ENCODE assay signal across 19 mouse cellular contexts in genomic region chr5:12474904-12475638, GRCm38 (mm10).
DNase-seq lines count a peak whose midpoint lies in the region; ATAC-seq and TF ChIP-seq lines count a peak whose summit lies in the region.
"Had no signal": no experiment of that assay in that cellular context is flagged by ENCODE, and none has a peak within 500 bp of the region (broad histone marks: within the 10 kb centered on the region; RNA-seq: fewer than 3 reads in every experiment).

No protein-coding gene starts in this region.

- WGBS in forebrain, embryonic 15.5 days: 26% methylated on average over 5 of the region's 5 CpGs
- 45% methylated on average over 5 of the region's 5 CpGs for WGBS in midbrain, embryonic 15.5 days

- peak; percentile 63 for ATAC-seq in forebrain, embryonic 15.5 days (replicated peaks)
- ATAC-seq in midbrain, embryonic 15.5 days (replicated peaks): peak; percentile 45; the same call in 1 of the 2 replicates
- ATAC-seq: intestine, postnatal 0 days had no signal

- no peaks in the 10 kb centered on the region for H3K27me3 ChIP-seq in forebrain, embryonic 15.5 days
- H3K27me3 ChIP-seq in midbrain, embryonic 15.5 days (replicated peaks): no peaks in the 10 kb centered on the region
- H3K27me3 ChIP-seq: CH12.LX; embryonic facial prominence, embryonic 12.5 days; hindbrain, embryonic 15.5 days; limb, embryonic 13.5 days; lung, embryonic 15.5 days had no signal

- no peak overlapping the region for H3K27ac ChIP-seq in left cerebral cortex, adult 2 months
- H3K27ac ChIP-seq in forebrain, embryonic 15.5 days (replicated peaks): no peak overlapping the region
- H3K27ac ChIP-seq in midbrain, embryonic 15.5 days: no peak overlapping the region
- H3K27ac ChIP-seq: embryonic facial prominence, embryonic 12.5 days; heart, embryonic 10.5 days; hindbrain, embryonic 15.5 days; limb, embryonic 13.5 days; liver, embryonic 14.5 days; lung, embryonic 15.5 days had no signal

- H3K9me3 ChIP-seq in forebrain, embryonic 15.5 days: no peaks in the 10 kb centered on the region
- no peaks in the 10 kb centered on the region for H3K9me3 ChIP-seq in midbrain, embryonic 15.5 days
- H3K9me3 ChIP-seq: embryonic facial prominence, embryonic 12.5 days; heart, embryonic 10.5 days; hindbrain, embryonic 15.5 days; limb, embryonic 13.5 days; lung, embryonic 15.5 days had no signal

- TF ChIP-seq CTCF in left cerebral cortex, adult 2 months (IDR thresholded peaks at IDR 0.05): no peak

- H3K4me3 ChIP-seq in left cerebral cortex, adult 2 months: no peak overlapping the region
- no peak overlapping the region for H3K4me3 ChIP-seq in forebrain, embryonic 15.5 days
- H3K4me3 ChIP-seq in midbrain, embryonic 15.5 days: no peak overlapping the region
- H3K4me3 ChIP-seq: embryonic facial prominence, embryonic 12.5 days; erythroblast, embryonic 14.5 days; heart, embryonic 10.5 days; hindbrain, embryonic 15.5 days; limb, embryonic 13.5 days; lung, embryonic 15.5 days had no signal

- H3K4me2 ChIP-seq in forebrain, embryonic 15.5 days (replicated peaks): no peak overlapping the region
- no peak overlapping the region for H3K4me2 ChIP-seq in midbrain, embryonic 15.5 days
- H3K4me2 ChIP-seq: embryonic facial prominence, embryonic 12.5 days; hindbrain, embryonic 15.5 days; limb, embryonic 13.5 days; lung, embryonic 15.5 days had no signal

- peak; percentile 67 to 76 for DNase-seq in cerebellum, postnatal 10 days
- DNase-seq in cerebellum, adult 11-12 months: no peak
- DNase-seq in left cerebral cortex, postnatal 4 days: peak; percentile 44
- no peak for DNase-seq in left cerebral cortex, adult 2 months (ENCODE audit: extremely low spot score in 1 of 2, low spot score in 2 of 2)
- no peak for DNase-seq in gastrocnemius, postnatal 25 days
- DNase-seq in layer of hippocampus, adult 9-11 months: no peak
- DNase-seq: adrenal gland, postnatal 14 days; lung, postnatal 4 days had no signal

- H3K9ac ChIP-seq in forebrain, embryonic 15.5 days (replicated peaks): no peak overlapping the region
- H3K9ac ChIP-seq in midbrain, embryonic 15.5 days: no peak overlapping the region
- H3K9ac ChIP-seq: embryonic facial prominence, embryonic 12.5 days; hindbrain, embryonic 15.5 days; limb, embryonic 13.5 days; liver, embryonic 14.5 days; lung, embryonic 15.5 days had no signal

- H3K36me3 ChIP-seq in forebrain, embryonic 15.5 days: no peaks in the 10 kb centered on the region
- no peaks in the 10 kb centered on the region for H3K36me3 ChIP-seq in midbrain, embryonic 15.5 days (replicated peaks)
- H3K36me3 ChIP-seq: embryonic facial prominence, embryonic 12.5 days; heart, embryonic 10.5 days; hindbrain, embryonic 15.5 days; limb, embryonic 13.5 days; lung, embryonic 15.5 days had no signal

- intact Hi-C loops in left cerebral cortex, postnatal 4 days (cut with DNase I): no loop called here
- intact Hi-C loops in left cerebral cortex, adult 2 months (cut with DNase I): no loop called here

- no peaks in the 10 kb centered on the region for H3K4me1 ChIP-seq in forebrain, embryonic 15.5 days
- H3K4me1 ChIP-seq in midbrain, embryonic 15.5 days: no peaks in the 10 kb centered on the region
- H3K4me1 ChIP-seq: embryonic facial prominence, embryonic 12.5 days; hindbrain, embryonic 15.5 days; limb, embryonic 13.5 days; lung, embryonic 15.5 days had no signal

Comparison
In these comparisons a context has a peak if more than half of its experiments do, and no peak if none do; other contexts are left out.
1. DNase-seq: peak in cerebellum, postnatal 10 days (2 of 2) and left cerebral cortex, postnatal 4 days (single experiment); none in cerebellum, adult 11-12 months (single experiment), left cerebral cortex, adult 2 months (0 of 2), gastrocnemius, postnatal 25 days (single experiment) and layer of hippocampus, adult 9-11 months (single experiment).